In the genomic region with DNA sequence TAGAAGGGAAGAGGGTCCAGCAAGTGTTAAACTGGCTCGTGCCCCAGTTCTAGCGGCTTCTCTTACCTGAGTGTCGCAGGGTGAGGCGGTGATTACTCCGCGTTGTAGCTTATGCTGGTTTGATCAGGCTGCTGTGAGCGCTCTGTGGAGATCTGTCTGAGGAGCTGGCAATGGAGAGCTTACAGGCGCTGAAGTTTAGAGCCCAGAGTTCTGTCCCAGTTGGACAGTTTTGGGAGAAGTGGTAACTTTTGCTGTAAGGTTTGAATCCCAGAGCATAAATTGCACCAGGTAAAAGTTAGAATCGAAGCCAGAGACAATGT, we compare ENCODE assay signal across 8 mouse cellular contexts. TPM values are rescaled to one million over a fixed set of nuclear protein-coding genes. Genes with fewer than 3 reads are reported as not detected.
DNase-seq lines count a peak whose midpoint lies in the region; ATAC-seq and TF ChIP-seq lines count a peak whose summit lies in the region.

No protein-coding gene starts in this region.

- TF ChIP-seq CTCF in lung, adult 2 months (IDR thresholded peaks at IDR 0.05; ENCODE audit: insufficient read depth, low read length), result no peak

- no peak for DNase-seq in lung, adult 2 months
- no peak for DNase-seq in lung, postnatal 14 days
- no peak for DNase-seq in embryonic facial prominence, embryonic 14.5 days (ENCODE audit: low spot score)
- DNase-seq in retina, postnatal 1 day, result no peak
- DNase-seq in retina, embryonic 14.5 days (ENCODE audit: low spot score), result no peak
- no peak for DNase-seq in Muller cell, postnatal 12 days (ENCODE audit: inconsistent ontology term)

- no peak for TF ChIP-seq POLR2A in lung, adult 2 months (IDR thresholded peaks at IDR 0.05; ENCODE audit: borderline replicate concordance, extremely low read depth, low read depth, low read length)

- H3K9ac ChIP-seq in embryonic facial prominence, embryonic 14.5 days (ENCODE audit: low read depth, low read length), result peak overlapping the region; percentile 77
- H3K9ac ChIP-seq in intestine, embryonic 16.5 days (ENCODE audit: low read depth, low read length), result peak overlapping the region; percentile 77
- H3K9ac ChIP-seq in neural tube, embryonic 13.5 days, result peak overlapping the region; percentile 79

- peak overlapping the region; percentile 89 for H3K4me3 ChIP-seq in lung, adult 2 months (replicated peaks; ENCODE audit: extremely low read depth, low read depth, low read length)
- peak overlapping the region; percentile 61 for H3K4me3 ChIP-seq in embryonic facial prominence, embryonic 14.5 days (ENCODE audit: low read depth, low read length)
- peak overlapping the region; percentile 74 for H3K4me3 ChIP-seq in intestine, embryonic 16.5 days (ENCODE audit: low read length)
- peak overlapping the region; percentile 72 for H3K4me3 ChIP-seq in neural tube, embryonic 13.5 days

- H3K27ac ChIP-seq in embryonic facial prominence, embryonic 14.5 days (replicated peaks; ENCODE audit: low read depth, low read length), result peak overlapping the region; percentile 83
- peak overlapping the region; percentile 82 for H3K27ac ChIP-seq in intestine, embryonic 16.5 days (ENCODE audit: low read length)
- H3K27ac ChIP-seq in neural tube, embryonic 13.5 days (replicated peaks), result peak overlapping the region; percentile 90

- H3K36me3 ChIP-seq in embryonic facial prominence, embryonic 14.5 days (ENCODE audit: control insufficient read depth, insufficient read depth, low read length), result no peaks in the 10 kb centered on the region; the same call in 1 of the 2 replicates
- no peaks in the 10 kb centered on the region for H3K36me3 ChIP-seq in intestine, embryonic 16.5 days (ENCODE audit: control insufficient read depth, insufficient read depth, low read length)
- H3K36me3 ChIP-seq in neural tube, embryonic 13.5 days, result no peaks in the 10 kb centered on the region

- H3K9me3 ChIP-seq in embryonic facial prominence, embryonic 14.5 days (ENCODE audit: control insufficient read depth, low read length), result no peaks in the 10 kb centered on the region
- H3K9me3 ChIP-seq in intestine, embryonic 16.5 days (ENCODE audit: control insufficient read depth, low read length), result no peaks in the 10 kb centered on the region
- no peaks in the 10 kb centered on the region for H3K9me3 ChIP-seq in neural tube, embryonic 13.5 days

- H3K4me2 ChIP-seq in embryonic facial prominence, embryonic 14.5 days (ENCODE audit: low read depth, low read length), result peak overlapping the region; percentile 70
- H3K4me2 ChIP-seq in intestine, embryonic 16.5 days (ENCODE audit: low read depth, low read length), result peak overlapping the region; percentile 79
- peak overlapping the region; percentile 83 for H3K4me2 ChIP-seq in neural tube, embryonic 13.5 days

- H3K27me3 ChIP-seq in embryonic facial prominence, embryonic 14.5 days (replicated peaks; ENCODE audit: control insufficient read depth, insufficient read depth, low read length), result no peaks in the 10 kb centered on the region
- no peaks in the 10 kb centered on the region for H3K27me3 ChIP-seq in intestine, embryonic 16.5 days (replicated peaks; ENCODE audit: control insufficient read depth, insufficient read depth, low read length)
- no peaks in the 10 kb centered on the region for H3K27me3 ChIP-seq in neural tube, embryonic 13.5 days

- no peak for ATAC-seq in embryonic facial prominence, embryonic 14.5 days (ENCODE audit: low read depth)
- ATAC-seq in intestine, embryonic 16.5 days, result no peak
- ATAC-seq in neural tube, embryonic 13.5 days (ENCODE audit: low read depth), result peak; percentile 72

- peaks cover 10% of the 10 kb centered on the region; the same call in 1 of the 2 replicates for H3K4me1 ChIP-seq in lung, adult 2 months (ENCODE audit: control insufficient read depth, insufficient read depth, low read length)
- H3K4me1 ChIP-seq in embryonic facial prominence, embryonic 14.5 days (ENCODE audit: control insufficient read depth, insufficient read depth, low read length), result peaks cover 20% of the 10 kb centered on the region
- H3K4me1 ChIP-seq in intestine, embryonic 16.5 days (ENCODE audit: control insufficient read depth, insufficient read depth, low read length), result peaks cover 28% of the 10 kb centered on the region
- peaks cover 41% of the 10 kb centered on the region for H3K4me1 ChIP-seq in neural tube, embryonic 13.5 days (replicated peaks)

- WGBS in lung, adult 2 months, result 13% methylated on average over 9 of the region's 9 CpGs
- WGBS in embryonic facial prominence, embryonic 14.5 days, result 21% methylated on average over 9 of the region's 9 CpGs
- WGBS in intestine, embryonic 16.5 days, result 16% methylated on average over 9 of the region's 9 CpGs
- 21% methylated on average over 9 of the region's 9 CpGs for WGBS in neural tube, embryonic 13.5 days

RNA-seq across cellular contexts. Expression of gene A130010J15Rik, which starts 5.9 kb away (rescaled TPM):
- 2.1 and 2.2 TPM in 2 replicates for polyA plus RNA-seq in lung, adult 2 months (2012; rRNA removed)
- polyA plus RNA-seq in embryonic facial prominence, embryonic 14.5 days (2014; fragmentation: Nextera tagmentation; extraction: Ambion mirVana), result 12.3 and 16.0 TPM in 2 replicates
- 13.0 and 13.7 TPM in 2 replicates for polyA plus RNA-seq in intestine, embryonic 16.5 days (2015; fragmentation: Nextera tagmentation; extraction: Ambion mirVana)
- polyA plus RNA-seq in neural tube, embryonic 13.5 days (2015; fragmentation: Nextera tagmentation; extraction: Ambion mirVana), result 13.3 and 15.8 TPM in 2 replicates

RNA-seq across cellular contexts. Expression of gene Irf6, which starts 20.9 kb away (rescaled TPM):
- 18.3 and 25.9 TPM in 2 replicates for polyA plus RNA-seq in lung, adult 2 months (2012; rRNA removed)
- 33.9 and 41.6 TPM in 2 replicates for polyA plus RNA-seq in embryonic facial prominence, embryonic 14.5 days (2014; fragmentation: Nextera tagmentation; extraction: Ambion mirVana)
- 95.0 and 106 TPM in 2 replicates for polyA plus RNA-seq in intestine, embryonic 16.5 days (2015; fragmentation: Nextera tagmentation; extraction: Ambion mirVana)
- 0.91 and 1.2 TPM in 2 replicates for polyA plus RNA-seq in neural tube, embryonic 13.5 days (2015; fragmentation: Nextera tagmentation; extraction: Ambion mirVana)

RNA-seq across cellular contexts. Expression of gene Traf3ip3, which starts 27.7 kb away (rescaled TPM):
- polyA plus RNA-seq in lung, adult 2 months (2012; rRNA removed), result 4.9 and 5.5 TPM in 2 replicates
- 34.7 and 39.3 TPM in 2 replicates for polyA plus RNA-seq in embryonic facial prominence, embryonic 14.5 days (2014; fragmentation: Nextera tagmentation; extraction: Ambion mirVana)
- 3.4 and 4.0 TPM in 2 replicates for polyA plus RNA-seq in intestine, embryonic 16.5 days (2015; fragmentation: Nextera tagmentation; extraction: Ambion mirVana)
- 4.4 and 4.5 TPM in 2 replicates for polyA plus RNA-seq in neural tube, embryonic 13.5 days (2015; fragmentation: Nextera tagmentation; extraction: Ambion mirVana)

RNA-seq across cellular contexts. Expression of gene Lamb3, which starts 33.7 kb away (rescaled TPM):
- polyA plus RNA-seq in lung, adult 2 months (2012; rRNA removed), result 60.8 and 62.3 TPM in 2 replicates
- 8.5 and 9.3 TPM in 2 replicates for polyA plus RNA-seq in embryonic facial prominence, embryonic 14.5 days (2014; fragmentation: Nextera tagmentation; extraction: Ambion mirVana)
- 4.1 and 4.3 TPM in 2 replicates for polyA plus RNA-seq in intestine, embryonic 16.5 days (2015; fragmentation: Nextera tagmentation; extraction: Ambion mirVana)
- 0.50 and 0.74 TPM in 2 replicates for polyA plus RNA-seq in neural tube, embryonic 13.5 days (2015; fragmentation: Nextera tagmentation; extraction: Ambion mirVana)

RNA-seq across cellular contexts. Expression of gene Diexf, which starts 43.7 kb away (rescaled TPM):
- polyA plus RNA-seq in lung, adult 2 months (2012; rRNA removed), result 9.9 and 14.1 TPM in 2 replicates
- polyA plus RNA-seq in embryonic facial prominence, embryonic 14.5 days (2014; fragmentation: Nextera tagmentation; extraction: Ambion mirVana), result 8.6 and 9.6 TPM in 2 replicates
- 5.0 and 9.2 TPM in 2 replicates for polyA plus RNA-seq in intestine, embryonic 16.5 days (2015; fragmentation: Nextera tagmentation; extraction: Ambion mirVana)
- polyA plus RNA-seq in neural tube, embryonic 13.5 days (2015; fragmentation: Nextera tagmentation; extraction: Ambion mirVana), result 6.4 and 8.9 TPM in 2 replicates
